Mouse (Mus musculus) neural tube, embryonic 13.5 days (tissue): ENCODE data around the gene Rcc1. TPM values are rescaled to one million over a fixed set of nuclear protein-coding genes. Genes with fewer than 3 reads are reported as not detected.
"Not testable (repeated sequence)": the region's sequence is repeated elsewhere in the genome, so short reads cannot be mapped to it uniquely, and the experiment has no call there.

Experiments
- ATAC-seq: fragments of 200-750 bp; cut with Nextera tagmentation; 2 replicates; pipeline ENCODE4 v1.8.0; 2017; ENCODE audit warnings: low read depth, mild to moderate bottlenecking, moderate TSS enrichment, moderate library complexity
- H3K27ac ChIP-seq: fragments of 300-500 bp; sonication (generic); replicated peaks from 2 replicates; pipeline ENCODE4 v1.5.1; 2015; ENCODE audit warnings: moderate library complexity, mild to moderate bottlenecking, inconsistent platforms
- H3K27me3 ChIP-seq: fragments of 300-500 bp; sonication (generic); 2 replicates; pipeline ENCODE4 v1.6.1; 2015; ENCODE audit warnings: mild to moderate bottlenecking, inconsistent platforms
- H3K36me3 ChIP-seq: fragments of 300-500 bp; sonication (generic); 2 replicates; pipeline ENCODE4 v1.6.1; 2015; ENCODE audit warnings: mild to moderate bottlenecking, inconsistent platforms
- H3K4me1 ChIP-seq: fragments of 300-500 bp; sonication (generic); replicated peaks from 2 replicates; pipeline ENCODE4 v1.6.1; 2015; ENCODE audit warnings: inconsistent platforms
- H3K4me2 ChIP-seq: fragments of 300-500 bp; sonication (generic); 2 replicates; pipeline ENCODE4 v1.6.1; 2015; ENCODE audit warnings: inconsistent platforms, mild to moderate bottlenecking, moderate library complexity
- H3K4me3 ChIP-seq: fragments of 300-500 bp; sonication (generic); 2 replicates; pipeline ENCODE4 v1.5.1; 2015; ENCODE audit warnings: mild to moderate bottlenecking, inconsistent platforms
- H3K9ac ChIP-seq: fragments of 300-500 bp; sonication (generic); 2 replicates; pipeline ENCODE4 v1.6.1; 2015; ENCODE audit warnings: moderate library complexity, mild to moderate bottlenecking, inconsistent platforms
- H3K9me3 ChIP-seq: fragments of 300-500 bp; sonication (generic); 2 replicates; pipeline ENCODE4 v1.6.1; 2016; ENCODE audit warnings: inconsistent platforms
- WGBS: fragments of 180-500 bp; shearing (Covaris S2); methylation state at CpG from one replicate; pipeline ENCODE4 v1.1.7; 2015; 5-methylcytosine and 5-hydroxymethylcytosine counted together
- polyA plus RNA-seq: library from polyadenylated mRNA; unstranded; fragments of >200 nt; fragmentation: Nextera tagmentation; extraction: Ambion mirVana; gene quantifications from 2 replicates; pipeline ENCODE4 v1.2.1, GENCODE M21; 2015

Rcc1 gene
- polyA plus RNA-seq, 1 experiment from 2014 or later, result 35.6 TPM

GRCm38 (mm10) chr4:132292988-132293387 is 60.4 kb downstream of the Rcc1 start:
- no peaks in the 10 kb centered on the region for H3K27me3 ChIP-seq
- H3K27ac ChIP-seq, result no peak overlapping the region
- no peak overlapping the region for H3K4me3 ChIP-seq
- H3K4me1 ChIP-seq, result no peaks in the 10 kb centered on the region
- ATAC-seq, result no peak
- no peak overlapping the region; the same call in 1 of the 2 replicates for H3K9ac ChIP-seq
- peaks cover 49% of the 10 kb centered on the region for H3K36me3 ChIP-seq
- WGBS, result 53% methylated on average over 4 of the region's 4 CpGs
- no peaks in the 10 kb centered on the region for H3K9me3 ChIP-seq
- H3K4me2 ChIP-seq, result no peak overlapping the region

- no peak overlapping the region for H3K9ac ChIP-seq
- H3K27ac ChIP-seq, result no peak overlapping the region
- no peaks in the 10 kb centered on the region for H3K4me1 ChIP-seq
- H3K27me3 ChIP-seq, result no peaks in the 10 kb centered on the region
- no peaks in the 10 kb centered on the region for H3K9me3 ChIP-seq
- peaks cover 53% of the 10 kb centered on the region for H3K36me3 ChIP-seq
- no peak overlapping the region for H3K4me2 ChIP-seq
- 85% methylated on average over 12 of the region's 12 CpGs for WGBS
- H3K4me3 ChIP-seq, result no peak overlapping the region
- no peak for ATAC-seq
These were observed 61.6 kb downstream of the Rcc1 start for GRCm38 (mm10) chr4:132291624-132292335.

- Histone ChIP-seq H3K9ac (no peak overlapping the region), H3K4me1 (no peaks in the 10 kb centered on the region), H3K4me2 (no peak overlapping the region), H3K4me3 (no peak overlapping the region), H3K9me3 (no peaks in the 10 kb centered on the region), H3K27me3 (no peaks in the 10 kb centered on the region), H3K36me3 (peaks cover 61% of the 10 kb centered on the region), H3K27ac (no peak overlapping the region)
- no peak for ATAC-seq
- 93% methylated on average over 4 of the region's 4 CpGs for WGBS
These were observed 62.3 kb downstream of the Rcc1 start for GRCm38 (mm10) chr4:132291056-132291455.

GRCm38 (mm10) chr4:132288840-132289239 is 64.6 kb downstream of the Rcc1 start:
- H3K4me1 ChIP-seq, ATAC-seq, H3K27ac ChIP-seq, H3K9me3 ChIP-seq, H3K4me2 ChIP-seq, H3K27me3 ChIP-seq, H3K9ac ChIP-seq, H3K4me3 ChIP-seq: not testable (repeated sequence)
- peaks cover 68% of the 10 kb centered on the region for H3K36me3 ChIP-seq
- 86% methylated on average over 4 of the region's 5 CpGs for WGBS

Other genes with a start within 250 kb of the Rcc1 start
- 0.77 and 0.96 TPM in 2 replicates for gene Oprd1, start 209.1 kb downstream of the Rcc1 start, polyA plus RNA-seq
- gene Ythdf2, start 141.3 kb downstream of the Rcc1 start, polyA plus RNA-seq, result 123 and 125 TPM in 2 replicates
- 40.8 and 44.1 TPM in 2 replicates for gene Gmeb1, start 92.0 kb downstream of the Rcc1 start, polyA plus RNA-seq
- 43.2 and 45.3 TPM in 2 replicates for gene Taf12, start 79.2 kb downstream of the Rcc1 start, polyA plus RNA-seq
- 1.1 and 1.7 TPM in 2 replicates for gene Rab42, start 50.2 kb downstream of the Rcc1 start, polyA plus RNA-seq
- gene Trnau1ap, start 24.1 kb downstream of the Rcc1 start, polyA plus RNA-seq, result 77.5 and 81.3 TPM in 2 replicates
- gene Phactr4, start 68.9 kb upstream of the Rcc1 start, polyA plus RNA-seq, result 9.6 and 13.7 TPM in 2 replicates
- 15.1 and 16.1 TPM in 2 replicates for gene Med18, start 110.3 kb upstream of the Rcc1 start, polyA plus RNA-seq
- gene Sesn2, start 156.9 kb upstream of the Rcc1 start, polyA plus RNA-seq, result 6.8 and 8.5 TPM in 2 replicates
- gene Atpif1, start 180.1 kb upstream of the Rcc1 start, polyA plus RNA-seq, result 1,393 and 1,600 TPM in 2 replicates
- 150 and 158 TPM in 2 replicates for gene Dnajc8, start 181.9 kb upstream of the Rcc1 start, polyA plus RNA-seq
- 0.80 TPM in 2 replicates for gene Ptafr, start 210.5 kb upstream of the Rcc1 start, polyA plus RNA-seq